In the genomic region with DNA sequence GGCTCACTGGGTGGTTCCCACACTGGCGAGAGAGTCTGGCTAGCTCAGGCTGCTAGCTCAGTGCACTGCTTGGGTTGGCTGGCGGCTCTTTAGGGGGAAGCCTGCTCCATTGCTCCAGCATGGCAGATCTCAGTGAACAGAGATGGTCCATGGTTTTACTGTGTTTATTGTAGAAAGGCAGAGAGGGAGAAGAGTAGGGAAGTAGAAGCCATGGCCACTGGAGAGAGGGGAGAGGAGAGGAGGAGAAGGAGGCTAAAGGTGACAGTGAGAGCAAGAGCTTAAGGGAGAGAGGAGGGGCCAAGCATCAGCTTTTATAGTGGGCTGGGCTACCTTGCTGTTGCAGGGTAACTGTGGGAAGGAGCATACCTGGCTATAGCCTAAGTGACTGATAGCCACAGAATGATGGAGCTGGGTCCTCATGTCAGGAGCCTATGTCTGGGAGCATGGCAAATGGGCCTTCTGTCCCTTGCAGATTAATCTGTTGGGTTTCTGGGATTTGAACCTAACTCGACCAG, we compare ENCODE assay signal across 25 mouse cellular contexts. TPM values are rescaled to one million over a fixed set of nuclear protein-coding genes. Genes with fewer than 3 reads are reported as not detected.
DNase-seq lines count a peak whose midpoint lies in the region; ATAC-seq and TF ChIP-seq lines count a peak whose summit lies in the region.
"Had no signal": no experiment of that assay in that cellular context is flagged by ENCODE, and none has a peak within 500 bp of the region (broad histone marks: within the 10 kb centered on the region; RNA-seq: fewer than 3 reads in every experiment).

No protein-coding gene starts in this region.

- H3K9ac ChIP-seq in heart, adult 2 months (ENCODE audit: low read depth, low read length): no peak overlapping the region; the same call in 1 of the 2 replicates
- 0 out of 2 replicates have a peak overlapping the region, but pooled peaks have one; percentile 8 for H3K9ac ChIP-seq in kidney, postnatal 0 days (ENCODE audit: low read depth, low read length)
- no peak overlapping the region for H3K9ac ChIP-seq in intestine, embryonic 16.5 days (ENCODE audit: low read depth, low read length)
- H3K9ac ChIP-seq in liver, embryonic 15.5 days: no peak overlapping the region
- H3K9ac ChIP-seq: forebrain, embryonic 15.5 days; midbrain, embryonic 13.5 days; neural tube, embryonic 13.5 days had no signal

- intact Hi-C loops in heart, adult 2 months (cut with DNase I): loop anchor here (10.0 kb wide), 1 partner anchor 227 kb away; the partner anchor contains the start of gene Abhd5

- H3K27ac ChIP-seq in heart, adult 2 months: peak overlapping the region; percentile 62
- H3K27ac ChIP-seq in kidney, postnatal 0 days: no peak overlapping the region
- H3K27ac ChIP-seq in intestine, embryonic 16.5 days (ENCODE audit: low read length): no peak overlapping the region
- H3K27ac ChIP-seq in liver, embryonic 15.5 days (replicated peaks): 0 out of 2 replicates have a peak overlapping the region, but pooled peaks have one; percentile 19
- H3K27ac ChIP-seq: forebrain, embryonic 15.5 days; macrophage; midbrain, embryonic 13.5 days; neural tube, embryonic 13.5 days had no signal

- TF ChIP-seq CTCF in heart, adult 2 months (IDR thresholded peaks at IDR 0.05): no peak
- no peak for TF ChIP-seq CTCF in kidney, postnatal 0 days (IDR thresholded peaks at IDR 0.05; ENCODE audit: low read depth)

- H3K9me3 ChIP-seq in kidney, postnatal 0 days (replicated peaks; ENCODE audit: low read length): no peaks in the 10 kb centered on the region
- no peaks in the 10 kb centered on the region for H3K9me3 ChIP-seq in intestine, embryonic 16.5 days (ENCODE audit: control insufficient read depth, low read length)
- no peaks in the 10 kb centered on the region for H3K9me3 ChIP-seq in liver, embryonic 15.5 days (replicated peaks)
- H3K9me3 ChIP-seq: forebrain, embryonic 15.5 days; midbrain, embryonic 13.5 days; neural tube, embryonic 13.5 days had no signal

- no peak for DNase-seq in heart, adult 2 months
- no peak for DNase-seq in heart, postnatal 4 days
- DNase-seq in kidney, postnatal 0 days (ENCODE audit: low spot score): no peak
- no peak for DNase-seq in kidney, postnatal 4 days
- no peak for DNase-seq in lung, postnatal 10 days
- DNase-seq: adrenal gland, adult 8-10 months; B cell, adult 2 months; cerebellum, adult 11-12 months; cerebellum, postnatal 14 days; kidney, adult 9 months; kidney, postnatal 36 days; left cerebral cortex, postnatal 4 days; lung, adult 18-20 months; right cerebral cortex, postnatal 4 days; thymus, postnatal 4 days had no signal

- TF ChIP-seq EP300 in heart, adult 2 months (IDR thresholded peaks at IDR 0.05; ENCODE audit: insufficient read depth, low read depth, low read length): no peak

- H3K4me2 ChIP-seq in kidney, postnatal 0 days (ENCODE audit: low read length): no peak overlapping the region
- no peak overlapping the region for H3K4me2 ChIP-seq in intestine, embryonic 16.5 days (ENCODE audit: low read depth, low read length)
- H3K4me2 ChIP-seq in liver, embryonic 15.5 days: no peak overlapping the region
- H3K4me2 ChIP-seq: forebrain, embryonic 15.5 days; heart, embryonic 11.5 days; midbrain, embryonic 13.5 days; neural tube, embryonic 13.5 days had no signal

- ATAC-seq in kidney, postnatal 0 days (replicated peaks; ENCODE audit: low FRiP score, low read depth): no peak
- ATAC-seq in intestine, embryonic 16.5 days: 0 out of 2 replicates have a peak, but pooled peaks have one; percentile 23
- ATAC-seq in liver, embryonic 15.5 days (ENCODE audit: insufficient read depth): no peak
- ATAC-seq: activated CD4-positive, CD25-positive, alpha-beta regulatory T cell, adult 4 months; forebrain, embryonic 15.5 days; hindbrain, embryonic 16.5 days; lung, postnatal 0 days; midbrain, embryonic 13.5 days had no signal

- peaks cover 18% of the 10 kb centered on the region for H3K79me2 ChIP-seq in heart, adult 2 months (replicated peaks; ENCODE audit: control insufficient read depth, insufficient read depth, low read length)

- H3K27me3 ChIP-seq in heart, adult 2 months (ENCODE audit: control insufficient read depth, insufficient read depth, low read length): no peaks in the 10 kb centered on the region
- no peaks in the 10 kb centered on the region for H3K27me3 ChIP-seq in kidney, postnatal 0 days (ENCODE audit: insufficient read depth, low read length)
- no peaks in the 10 kb centered on the region for H3K27me3 ChIP-seq in intestine, embryonic 16.5 days (replicated peaks; ENCODE audit: control insufficient read depth, insufficient read depth, low read length)
- no peaks in the 10 kb centered on the region for H3K27me3 ChIP-seq in liver, embryonic 15.5 days
- H3K27me3 ChIP-seq: forebrain, embryonic 15.5 days; midbrain, embryonic 13.5 days; neural tube, embryonic 13.5 days had no signal

- peaks cover 44% of the 10 kb centered on the region for H3K4me1 ChIP-seq in heart, adult 2 months (ENCODE audit: control insufficient read depth, insufficient read depth, low read length)
- no peaks in the 10 kb centered on the region; the same call in 1 of the 2 replicates for H3K4me1 ChIP-seq in kidney, postnatal 0 days (replicated peaks; ENCODE audit: insufficient read depth, low read length)
- H3K4me1 ChIP-seq in intestine, embryonic 16.5 days (ENCODE audit: control insufficient read depth, insufficient read depth, low read length): peaks cover 33% of the 10 kb centered on the region
- peaks cover 64% of the 10 kb centered on the region for H3K4me1 ChIP-seq in liver, embryonic 15.5 days (replicated peaks)

- 44% methylated on average over 3 of the region's 3 CpGs for WGBS in heart, adult 2 months
- WGBS in kidney, postnatal 0 days: 73% methylated on average over 3 of the region's 3 CpGs
- 68% methylated on average over 3 of the region's 3 CpGs for WGBS in intestine, embryonic 16.5 days
- WGBS in liver, embryonic 15.5 days (ENCODE audit: insufficient replicate concordance): 64% methylated on average over 3 of the region's 3 CpGs

- no peak for TF ChIP-seq POLR2A in heart, adult 2 months (IDR thresholded peaks at IDR 0.05; ENCODE audit: insufficient read depth, low read depth, low read length)

- peak overlapping the region; percentile 15; the same call in 1 of the 2 replicates for H3K4me3 ChIP-seq in heart, adult 2 months
- no peak overlapping the region for H3K4me3 ChIP-seq in kidney, postnatal 0 days (replicated peaks; ENCODE audit: low read depth, low read length)
- H3K4me3 ChIP-seq in intestine, embryonic 16.5 days (ENCODE audit: low read length): no peak overlapping the region
- no peak overlapping the region for H3K4me3 ChIP-seq in liver, embryonic 15.5 days (replicated peaks)
- H3K4me3 ChIP-seq: forebrain, embryonic 15.5 days; midbrain, embryonic 13.5 days; neural tube, embryonic 13.5 days had no signal

- peaks cover 62% of the 10 kb centered on the region for H3K36me3 ChIP-seq in heart, adult 2 months (ENCODE audit: control insufficient read depth, insufficient read depth, low read length)
- H3K36me3 ChIP-seq in kidney, postnatal 0 days (ENCODE audit: insufficient read depth, low read length): no peaks in the 10 kb centered on the region
- H3K36me3 ChIP-seq in intestine, embryonic 16.5 days (ENCODE audit: control insufficient read depth, insufficient read depth, low read length): no peaks in the 10 kb centered on the region
- H3K36me3 ChIP-seq in liver, embryonic 15.5 days (replicated peaks): no peaks in the 10 kb centered on the region
- H3K36me3 ChIP-seq: midbrain, embryonic 13.5 days; neural tube, embryonic 13.5 days had no signal

RNA-seq across cellular contexts. Expression of gene Snrk, which starts 10.3 kb away (rescaled TPM):
- total RNA-seq in heart, adult 2 months (2021): 100 to 1,000 TPM; 142 to 163 TPM
- 68.0 and 89.8 TPM in 2 replicates for polyA plus RNA-seq in heart, adult 2 months (2012; rRNA removed)
- 10 to 100 TPM; 77.8 to 78.7 TPM for total RNA-seq in heart, postnatal 4 days (2021)
- 51.3 and 51.6 TPM in 2 replicates for polyA plus RNA-seq in kidney, postnatal 0 days (2015; fragmentation: Nextera tagmentation; extraction: Ambion mirVana)
- 45.5 and 48.7 TPM in 2 replicates for polyA plus RNA-seq in intestine, embryonic 16.5 days (2015; fragmentation: Nextera tagmentation; extraction: Ambion mirVana)
- polyA plus RNA-seq in liver, embryonic 15.5 days (2015; fragmentation: Nextera tagmentation; extraction: Ambion mirVana): 18.4 and 18.6 TPM in 2 replicates

Comparison
In these comparisons a context has a peak if more than half of its experiments do, and no peak if none do; other contexts are left out.
1. H3K27ac ChIP-seq: peak in heart, adult 2 months (single experiment) and liver, embryonic 15.5 days (single experiment); none in kidney, postnatal 0 days (single experiment) and intestine, embryonic 16.5 days (single experiment).